Mouse (Mus musculus): Measurements from ENCODE around the gene Dab1. TPM values are rescaled to one million over a fixed set of nuclear protein-coding genes. Genes with fewer than 3 reads are reported as not detected.

Gene Dab1
- polyA plus RNA-seq, 1 experiment: 10.4 TPM

DNA sequence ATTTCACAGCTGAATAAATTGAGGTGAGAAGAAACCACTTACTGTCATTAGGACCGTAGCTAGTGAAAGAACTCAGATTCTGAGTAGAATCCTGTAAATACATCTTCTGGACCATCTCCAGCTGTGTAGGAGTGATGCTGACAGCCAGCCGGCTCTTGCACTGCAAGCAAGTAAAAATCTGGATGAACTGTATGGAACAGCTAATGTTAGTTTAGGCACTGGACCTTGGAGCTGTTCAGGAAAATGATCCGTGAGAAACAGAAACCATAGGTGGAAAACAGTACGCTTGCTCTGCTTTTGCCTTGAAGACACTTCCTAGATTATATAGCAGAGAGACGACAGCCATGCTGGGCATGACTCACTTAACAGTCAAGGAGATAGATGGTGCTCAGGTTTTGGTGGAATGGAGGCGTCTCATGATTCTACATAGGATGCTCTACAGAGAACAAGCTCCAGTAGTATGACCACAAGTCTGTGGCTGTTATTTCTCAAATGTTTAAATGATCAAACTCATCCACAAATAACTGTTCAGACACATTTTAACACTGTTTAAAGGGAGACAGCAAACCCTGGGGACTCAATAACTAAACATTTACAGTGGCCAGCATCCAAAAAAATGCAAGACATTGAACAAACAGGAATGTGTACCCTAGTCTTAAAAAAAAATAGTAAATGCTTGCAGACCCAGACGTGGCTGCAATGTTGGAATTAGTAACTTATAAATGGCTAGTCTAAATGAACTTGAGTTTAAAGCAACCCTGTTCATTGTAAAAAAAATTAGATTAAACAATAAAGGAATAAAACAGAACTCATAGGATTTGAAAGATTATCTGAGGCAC, 429.0 kb downstream of the Dab1 start:
- no peak for DNase-seq (ENCODE audit: low read depth, low spot score)
- WGBS: 20% methylated on average over 7 of the region's 7 CpGs

DNA sequence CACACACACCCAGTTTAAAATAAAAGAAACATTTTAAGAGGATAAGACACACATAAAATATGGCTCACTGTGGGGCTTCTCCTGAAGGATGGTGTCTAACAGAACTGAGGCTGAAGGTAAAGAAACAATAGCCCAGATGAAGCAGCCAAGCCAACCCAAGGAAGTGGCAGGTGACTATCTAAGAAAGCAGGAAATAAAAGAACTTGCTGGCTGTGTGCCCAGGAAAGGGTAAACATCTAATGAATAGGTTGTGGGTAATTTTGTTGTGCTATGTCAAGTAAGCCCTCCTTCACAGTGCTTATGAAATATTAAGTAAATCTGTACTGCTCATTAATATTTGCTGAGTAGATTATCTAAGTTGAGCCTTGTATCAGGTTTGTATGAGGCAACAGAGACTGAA, 438.0 kb downstream of the Dab1 start:
- no peak for DNase-seq (ENCODE audit: low read depth, low spot score)

DNA sequence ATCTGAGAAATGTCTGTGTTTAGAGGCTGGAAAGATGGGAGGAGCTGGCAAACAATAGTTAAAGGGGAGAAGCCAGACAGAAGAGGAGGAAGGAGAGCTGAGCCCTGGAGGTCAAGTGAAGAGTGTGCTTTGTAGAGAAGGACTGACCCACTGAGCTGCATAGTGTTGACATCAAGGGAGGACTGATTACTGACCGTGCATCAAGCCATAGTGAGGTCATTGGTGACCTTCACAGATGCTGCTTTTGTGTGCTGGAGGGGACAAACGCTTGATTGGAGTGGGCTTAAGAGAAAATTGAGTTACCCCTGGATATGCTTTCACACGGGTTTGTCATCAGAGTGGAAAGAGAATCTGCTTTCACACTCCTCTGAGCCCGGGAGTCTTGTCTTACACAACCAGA, 440.4 kb downstream of the Dab1 start:
- no peak for DNase-seq (ENCODE audit: low read depth, low spot score)
- 57% methylated on average over 4 of the region's 4 CpGs for WGBS

DNA sequence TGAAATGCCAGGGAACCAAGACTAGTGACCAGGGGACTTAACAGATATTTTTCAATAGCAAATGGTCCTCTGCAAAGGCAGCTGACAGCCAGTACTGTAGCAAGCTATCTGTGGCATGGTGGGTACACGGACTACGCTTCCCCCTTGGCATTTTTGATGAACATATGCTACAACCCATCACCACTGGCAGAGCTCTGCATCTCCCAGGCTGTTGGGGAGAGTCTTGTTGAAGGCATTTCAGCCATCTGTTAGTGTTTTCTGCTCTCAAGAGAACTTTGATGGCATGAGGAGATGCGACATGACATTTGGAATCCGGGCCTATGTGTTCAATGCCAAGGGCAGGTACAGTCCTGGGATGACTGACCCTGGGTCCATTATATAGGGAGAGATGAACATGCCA, 443.2 kb downstream of the Dab1 start:
- 88% methylated on average over 4 of the region's 4 CpGs for WGBS
- DNase-seq (ENCODE audit: low read depth, low spot score): no peak

DNA sequence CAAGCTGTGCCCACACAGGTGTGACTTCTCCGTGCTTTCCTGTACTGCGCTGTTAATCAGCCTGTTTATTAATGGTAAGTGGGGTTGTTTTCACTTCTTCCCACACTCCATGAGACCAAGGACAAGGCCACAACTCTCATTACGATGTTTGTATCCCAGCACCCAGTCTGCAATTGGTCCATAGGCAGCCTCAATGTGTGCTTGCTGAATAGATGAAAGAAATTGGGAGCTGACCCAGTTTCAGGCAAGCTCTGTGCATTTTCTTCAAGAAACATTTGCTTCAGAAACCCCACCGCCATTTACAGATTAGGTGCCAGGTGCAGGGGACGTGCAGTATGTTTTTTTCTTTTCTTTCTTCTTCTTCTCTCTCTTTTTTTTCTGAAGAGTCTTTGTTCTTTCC, 447.7 kb downstream of the Dab1 start:
- DNase-seq (ENCODE audit: low read depth, low spot score): no peak
- WGBS: 83% methylated on average over 5 of the region's 5 CpGs

DNA sequence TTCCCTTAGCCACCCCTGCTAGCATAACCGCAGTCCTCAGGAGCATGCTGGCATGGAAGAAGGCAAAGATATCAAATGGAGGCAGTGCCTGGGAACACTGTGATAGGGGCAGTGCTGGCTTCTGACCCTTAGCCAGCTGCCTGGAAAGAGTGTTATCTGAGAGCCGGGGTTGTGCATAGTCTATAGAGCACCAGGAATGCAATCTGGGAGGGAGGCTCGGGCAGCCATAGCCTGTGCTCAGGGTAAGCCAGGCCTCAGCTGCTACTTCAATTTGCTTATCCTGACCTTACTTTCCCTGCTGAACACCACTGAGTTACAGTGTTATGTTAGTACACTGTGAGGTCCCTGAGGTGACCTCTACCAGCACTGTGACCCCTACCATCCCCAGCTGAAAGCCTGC, 448.6 kb downstream of the Dab1 start:
- no peak for DNase-seq (ENCODE audit: low read depth, low spot score)
- WGBS: 64% methylated on average over 3 of the region's 3 CpGs

DNA sequence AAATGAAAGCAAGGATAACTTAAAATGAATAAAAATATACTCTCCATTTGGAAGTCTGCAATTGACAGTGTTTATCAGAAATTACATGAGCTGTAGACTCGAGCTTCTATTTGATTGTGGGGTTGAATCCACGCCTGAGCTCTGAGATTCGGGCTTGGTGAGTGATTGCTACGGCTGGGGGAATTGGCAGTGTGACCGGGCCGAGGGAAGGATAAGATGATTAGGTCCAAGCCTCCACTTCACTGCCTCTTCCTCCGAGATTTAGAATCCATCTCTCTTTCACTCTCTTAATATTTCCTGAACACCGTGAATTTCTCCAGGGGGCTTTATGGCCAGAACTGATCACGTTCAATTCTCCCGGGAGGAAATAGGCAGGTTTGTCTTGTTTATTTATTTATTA, 452.1 kb downstream of the Dab1 start:
- no peak for DNase-seq (ENCODE audit: low read depth, low spot score)
- 61% methylated on average over 10 of the region's 10 CpGs for WGBS

DNA sequence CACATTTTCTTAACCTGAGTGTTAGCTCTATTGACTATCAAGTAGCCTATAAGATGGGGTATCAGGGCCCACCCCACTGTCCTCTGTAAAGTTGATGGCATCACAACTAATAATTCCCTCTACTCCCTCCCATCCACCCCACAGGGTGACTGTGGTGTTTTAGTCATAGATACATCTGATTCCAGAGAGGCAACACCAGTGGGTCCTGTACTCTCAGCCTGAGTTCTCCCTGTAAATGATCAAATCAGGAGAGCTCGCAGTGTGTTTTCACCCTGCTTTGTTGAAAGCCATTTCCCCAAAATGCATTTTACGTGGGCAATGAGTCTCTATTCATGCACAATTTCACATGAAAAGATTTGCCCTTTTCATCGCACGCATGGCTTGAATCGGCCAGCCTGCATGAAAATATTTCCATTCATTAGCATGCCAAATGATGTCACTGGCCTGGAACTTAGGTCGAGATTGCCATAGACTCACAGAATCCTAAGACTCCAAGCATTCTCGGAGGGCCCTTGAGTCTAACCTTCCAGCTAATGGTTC, 454.8 kb downstream of the Dab1 start:
- no peak for DNase-seq (ENCODE audit: low read depth, low spot score)
- 74% methylated on average over 7 of the region's 7 CpGs for WGBS

DNA sequence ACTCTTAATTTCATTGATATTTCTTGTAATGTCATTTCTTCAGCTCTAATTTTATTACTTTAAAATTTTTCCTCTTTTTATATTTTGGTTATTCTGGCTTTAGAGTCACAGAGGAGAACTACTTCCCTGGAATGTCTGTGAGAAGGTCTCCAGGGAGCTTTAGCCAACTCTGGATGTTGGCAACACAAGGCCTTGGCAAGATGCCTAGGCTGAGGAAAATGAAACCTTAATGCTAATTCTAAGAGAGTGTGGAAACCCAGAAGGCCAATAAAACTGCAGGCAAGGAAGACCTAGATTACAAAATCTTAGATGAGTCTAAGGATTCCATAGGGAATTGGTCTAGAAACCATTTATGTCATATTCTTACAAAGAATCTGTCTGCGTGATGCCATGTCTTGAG, 458.6 kb downstream of the Dab1 start:
- DNase-seq (ENCODE audit: low read depth, low spot score): no peak
- whole genome bisulfite sequencing: 76% methylated on average over 1 of the region's 1 CpGs

DNA sequence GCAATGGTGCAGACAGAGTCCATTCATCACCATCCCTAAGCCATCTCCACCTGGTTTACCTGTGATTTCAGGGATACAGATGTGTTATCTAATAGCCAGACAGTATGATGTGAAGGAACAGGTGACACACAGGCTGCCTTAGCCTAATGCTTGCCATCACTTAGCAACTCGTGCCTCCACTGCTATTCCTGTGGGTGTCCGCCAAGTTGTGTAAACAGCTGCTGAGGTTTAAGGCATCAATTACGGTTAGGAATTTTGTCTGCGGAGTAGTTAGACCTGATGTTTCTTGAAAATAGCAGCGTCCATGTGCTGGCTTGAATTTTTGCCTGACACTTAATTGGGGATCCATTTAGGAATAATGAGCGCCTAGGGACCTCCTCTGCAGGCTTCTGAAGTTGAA, 487.1 kb downstream of the Dab1 start:
- 25% methylated on average over 6 of the region's 6 CpGs for WGBS
- DNase-seq (ENCODE audit: low read depth, low spot score): no peak

DNA sequence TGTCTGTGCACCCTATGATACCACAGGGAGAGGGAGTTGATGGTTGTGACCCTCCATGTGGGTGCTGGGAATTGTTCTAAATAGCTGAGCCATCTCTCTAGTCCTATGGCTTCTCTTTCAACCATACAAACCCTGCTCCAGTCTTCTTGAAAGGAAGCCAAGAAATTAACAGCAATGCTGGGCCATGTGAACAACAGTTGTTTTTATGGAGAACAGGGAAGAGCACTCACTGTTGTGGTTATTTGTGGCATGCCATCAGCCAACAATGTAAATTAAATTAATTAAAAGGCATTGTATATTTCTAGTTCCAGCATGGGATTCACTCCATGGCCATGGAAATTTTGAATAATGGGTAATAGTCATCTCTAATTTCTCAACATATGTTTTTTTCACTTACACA, 492.5 kb downstream of the Dab1 start:
- no peak for DNase-seq (ENCODE audit: low read depth, low spot score)

DNA sequence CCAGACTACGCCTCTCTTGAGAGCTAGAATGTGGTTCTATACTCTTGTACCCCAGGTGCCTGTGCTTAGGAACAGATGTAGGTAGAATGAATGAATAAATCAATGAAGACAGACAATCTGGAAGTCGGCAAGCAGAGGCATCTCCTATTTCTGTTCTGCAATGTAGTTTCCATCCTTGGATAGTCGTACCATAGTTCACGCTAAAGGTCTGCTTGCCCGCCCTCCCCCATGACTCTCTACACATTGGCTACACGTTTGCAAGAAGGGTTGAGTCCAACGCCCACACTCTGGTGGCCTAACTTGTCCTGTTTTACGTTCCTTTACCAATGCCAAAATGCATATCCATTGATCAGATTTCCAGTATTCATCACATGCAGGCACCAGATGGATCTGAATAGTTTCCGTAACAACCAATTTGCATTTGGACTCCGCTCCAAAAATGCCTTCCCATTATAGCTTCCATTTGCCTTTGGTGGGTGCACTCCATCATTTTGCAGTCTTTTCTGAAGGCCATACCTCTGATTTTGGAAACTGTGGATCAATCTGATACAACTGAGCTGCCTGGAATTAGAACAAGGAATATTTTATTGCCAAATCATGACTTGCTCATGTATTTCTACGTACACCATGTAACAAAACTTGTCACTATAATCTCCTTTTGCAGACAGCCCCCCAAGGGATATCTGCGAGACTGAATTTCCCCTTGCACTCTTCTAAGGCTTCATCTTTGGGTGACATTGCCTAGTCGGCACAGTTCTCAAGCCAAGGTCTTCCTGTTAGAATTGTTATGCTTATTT, 494.2 kb downstream of the Dab1 start:
- 86% methylated on average over 13 of the region's 13 CpGs for WGBS
- no peak for DNase-seq (ENCODE audit: low read depth, low spot score)

DNA sequence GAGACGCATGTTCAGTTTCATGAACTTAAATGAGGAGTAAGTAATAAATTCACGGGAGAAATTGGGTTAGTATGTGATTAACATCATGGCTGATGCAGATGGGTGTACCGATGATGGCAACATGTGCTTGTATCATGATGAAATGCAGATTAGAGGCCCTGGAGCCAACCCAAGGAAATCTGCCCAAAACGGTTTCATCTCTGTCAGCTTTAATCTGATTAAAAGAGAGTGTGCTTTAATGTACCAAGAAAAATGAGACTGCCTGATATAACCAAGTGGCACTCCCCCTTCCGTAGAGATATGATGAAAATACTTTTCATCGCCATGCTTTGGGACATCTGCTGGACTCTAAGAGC, 494.8 kb downstream of the Dab1 start:
- DNase-seq (ENCODE audit: low read depth, low spot score): no peak
- 86% methylated on average over 6 of the region's 6 CpGs for WGBS

DNA sequence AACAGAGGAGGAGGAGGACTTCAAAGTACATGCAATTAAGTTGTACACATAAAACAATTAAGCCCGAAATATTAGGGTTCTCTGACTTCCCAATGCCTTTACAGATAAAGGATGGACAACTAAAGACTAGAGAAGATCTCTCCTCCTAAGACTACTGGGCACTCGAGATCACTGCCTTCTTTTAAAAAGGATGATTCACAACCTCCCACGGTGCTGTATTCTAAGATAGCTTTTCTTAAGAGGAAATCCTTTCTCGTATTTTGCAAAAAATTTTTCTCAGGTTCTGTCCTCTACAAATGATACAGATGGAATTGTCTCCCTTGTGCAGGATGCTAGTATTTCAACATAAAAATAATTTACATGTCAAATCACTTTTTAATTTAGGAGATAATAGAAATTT, 500.9 kb downstream of the Dab1 start:
- no peak for DNase-seq (ENCODE audit: low read depth, low spot score)
- WGBS: 70% methylated on average over 4 of the region's 4 CpGs

DNA sequence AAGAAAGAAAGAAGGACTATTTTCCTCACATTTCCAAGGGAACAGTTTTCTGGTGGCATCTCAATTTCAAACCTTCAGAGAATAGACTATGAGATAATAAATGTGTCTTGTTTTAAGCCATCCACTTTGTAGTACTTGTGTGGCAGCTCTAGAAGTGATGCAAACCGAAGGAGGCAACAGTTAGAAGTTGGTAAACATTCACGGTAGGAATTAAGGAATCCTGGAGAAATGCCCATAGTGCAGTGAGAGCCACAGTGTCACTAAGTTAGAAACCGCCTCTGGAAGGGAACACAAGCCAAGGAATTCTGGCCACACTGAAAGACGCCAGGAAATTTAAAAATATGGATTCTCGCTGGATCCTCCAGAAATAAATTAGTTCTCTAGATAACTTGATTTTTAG, 502.8 kb downstream of the Dab1 start:
- no peak for DNase-seq (ENCODE audit: low read depth, low spot score)
- WGBS: 66% methylated on average over 5 of the region's 5 CpGs

DNA sequence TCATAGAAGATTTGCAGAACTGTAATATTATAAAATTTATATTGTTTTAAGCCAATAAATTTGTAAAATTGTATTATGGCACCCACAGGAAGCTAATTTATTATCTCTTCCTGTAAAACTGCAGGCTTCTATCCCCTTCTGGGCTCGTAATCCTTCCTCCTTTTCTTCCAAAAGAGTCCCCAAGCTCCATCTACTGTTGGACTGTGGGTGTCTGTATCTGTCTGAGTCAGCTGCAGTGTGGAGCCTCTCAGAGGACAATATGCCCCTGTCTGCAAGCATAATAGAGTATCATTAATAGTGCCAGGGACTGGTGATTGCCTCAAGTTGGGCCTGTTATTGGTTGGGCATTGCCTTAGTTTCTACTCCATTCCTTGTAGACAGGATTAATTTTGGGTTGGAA, 503.2 kb downstream of the Dab1 start:
- DNase-seq (ENCODE audit: low read depth, low spot score): no peak
- 32% methylated on average over 1 of the region's 1 CpGs for WGBS

DNA sequence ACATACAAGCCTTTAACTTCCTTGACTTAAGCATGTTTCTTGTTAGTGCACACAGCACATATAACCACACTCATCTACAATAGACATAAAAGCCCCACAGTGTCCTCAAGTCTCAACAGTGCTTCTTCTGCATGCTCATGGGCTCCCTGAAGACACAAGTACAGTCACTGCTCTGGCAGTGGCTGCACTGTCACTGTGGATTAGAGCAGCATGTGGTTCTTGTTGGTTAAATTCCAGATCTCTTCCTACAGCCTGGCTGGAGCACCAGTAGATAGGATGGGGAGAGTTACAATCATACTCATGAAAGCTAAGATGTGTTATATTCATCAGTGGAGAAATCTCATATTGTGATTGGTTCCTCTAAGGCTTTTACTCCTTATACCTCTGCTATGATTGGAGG, 534.5 kb downstream of the Dab1 start:
- DNase-seq (ENCODE audit: low read depth, low spot score): no peak

DNA sequence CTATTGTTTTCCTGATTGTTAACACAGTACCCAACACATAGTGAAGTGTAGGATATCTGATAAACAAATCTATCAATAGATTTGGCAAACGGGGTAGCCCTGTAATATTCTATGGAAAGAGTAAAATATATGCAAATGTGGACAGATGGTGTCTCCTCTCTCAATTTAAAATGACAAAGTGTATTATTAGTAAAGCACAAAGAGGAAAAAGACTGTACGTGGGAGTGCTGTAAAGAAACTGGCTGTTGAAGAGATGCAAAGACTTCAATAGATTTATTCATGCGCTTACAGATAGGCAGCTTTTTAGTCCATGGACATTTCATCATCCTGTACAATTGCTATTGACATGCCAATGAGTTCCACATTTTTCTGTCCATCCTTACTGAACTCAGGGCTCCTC, 558.9 kb downstream of the Dab1 start:
- DNase-seq (ENCODE audit: low read depth, low spot score): no peak
- WGBS: 91% methylated on average over 3 of the region's 3 CpGs

DNA sequence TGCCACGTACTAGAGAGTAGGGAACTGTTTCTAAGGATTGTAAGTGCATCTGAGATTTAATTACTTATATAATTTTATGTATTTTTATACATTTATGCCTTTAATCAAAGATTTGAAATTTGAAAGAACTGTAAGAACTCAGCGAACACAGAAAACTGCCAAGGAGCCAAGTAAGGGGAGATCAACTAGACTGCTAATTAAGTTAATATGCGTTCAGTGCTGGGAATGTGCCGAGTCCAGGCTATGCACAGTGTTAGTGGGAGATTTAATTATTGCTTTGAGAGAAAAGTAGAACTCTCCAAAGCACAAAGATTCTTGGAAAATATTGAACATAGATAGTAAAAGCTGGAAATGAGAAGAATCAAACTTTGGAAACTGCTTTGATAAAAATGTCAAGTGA, 567.2 kb downstream of the Dab1 start:
- 81% methylated on average over 4 of the region's 4 CpGs for WGBS
- DNase-seq (ENCODE audit: low read depth, low spot score): no peak

DNA sequence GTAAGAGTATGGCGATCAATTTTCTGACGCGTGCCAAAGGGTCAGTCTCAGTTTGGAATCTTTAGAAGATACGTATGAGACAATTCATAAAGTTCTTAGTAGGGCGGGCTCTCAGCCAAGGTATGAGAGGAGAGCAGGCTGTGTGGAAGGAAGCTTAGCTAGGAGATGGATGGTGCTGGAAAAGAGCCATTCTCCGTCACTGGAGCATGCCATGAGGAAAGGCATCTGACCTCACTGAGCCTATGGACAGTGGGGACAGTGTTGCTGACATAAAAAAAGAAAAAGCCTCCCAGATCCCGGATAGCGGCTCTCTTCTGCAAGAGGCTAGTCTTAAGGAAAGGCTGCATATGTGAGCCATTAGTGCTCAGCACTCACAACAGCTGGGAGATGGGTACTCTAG, 579.5 kb downstream of the Dab1 start:
- WGBS: 74% methylated on average over 8 of the region's 8 CpGs
- DNase-seq (ENCODE audit: low read depth, low spot score): no peak

DNA sequence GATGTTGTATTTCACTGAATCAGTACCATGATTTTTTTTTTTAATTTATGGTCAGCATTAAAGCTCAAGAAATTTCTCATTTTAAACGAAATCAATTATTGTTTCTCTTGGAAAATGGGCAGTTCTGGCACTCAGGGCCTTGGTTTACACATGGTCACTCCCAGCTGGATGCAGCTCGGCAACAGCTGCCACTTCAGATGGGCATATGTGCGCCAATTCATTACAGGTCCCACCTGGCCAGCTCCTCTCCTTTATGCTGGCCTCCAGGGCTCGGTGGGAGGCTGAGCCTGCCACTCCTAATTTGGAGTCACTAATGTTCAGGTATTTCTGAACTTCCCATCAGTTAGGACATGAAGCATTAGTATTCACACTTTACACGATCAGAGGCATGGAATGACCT, 582.5 kb downstream of the Dab1 start:
- no peak for DNase-seq (ENCODE audit: low read depth, low spot score)
- WGBS: 68% methylated on average over 5 of the region's 5 CpGs
